8 mouse cellular contexts compared by ENCODE assay signal in genomic region chr2:37338497-37339187, GRCm38 (mm10). TPM values are rescaled to one million over a fixed set of nuclear protein-coding genes. Genes with fewer than 3 reads are reported as not detected.
DNase-seq lines count a peak whose midpoint lies in the region; ATAC-seq and TF ChIP-seq lines count a peak whose summit lies in the region.

No protein-coding gene starts in this region.

- TF ChIP-seq CTCF in intestine, postnatal 0 days (IDR thresholded peaks at IDR 0.05; ENCODE audit: low read depth) = peak; percentile 74
- TF ChIP-seq CTCF in ES-Bruce4 (IDR thresholded peaks at IDR 0.05; ENCODE audit: low read depth, low read length) = peak; percentile 37
- peak; percentile 53 for TF ChIP-seq CTCF in bone marrow, adult 2 months (IDR thresholded peaks at IDR 0.05; ENCODE audit: control insufficient read depth, insufficient read depth, low read length)

- H3K4me3 ChIP-seq in intestine, postnatal 0 days (ENCODE audit: low read depth, low read length) = no peak overlapping the region
- H3K4me3 ChIP-seq in intestine, embryonic 15.5 days (replicated peaks) = no peak overlapping the region
- H3K4me3 ChIP-seq in ES-Bruce4 (ENCODE audit: low read depth, low read length) = no peak overlapping the region
- no peak overlapping the region for H3K4me3 ChIP-seq in bone marrow, adult 2 months (replicated peaks; ENCODE audit: control insufficient read depth, low read depth, low read length)
- H3K4me3 ChIP-seq in midbrain, embryonic 14.5 days (replicated peaks; ENCODE audit: low read depth, low read length) = no peak overlapping the region

- no peak for TF ChIP-seq POLR2A in ES-Bruce4 (IDR thresholded peaks at IDR 0.05; ENCODE audit: insufficient read depth, low read length)
- TF ChIP-seq POLR2A in bone marrow, adult 2 months (IDR thresholded peaks at IDR 0.05; ENCODE audit: borderline replicate concordance, control insufficient read depth, low read depth, low read length) = no peak

- DNase-seq in forelimb bud, embryonic 11.5 days (ENCODE audit: low read depth, low spot score) = peak; percentile 43
- peak; percentile 41 to 61 for DNase-seq in left cerebral cortex, postnatal 10 days (ENCODE audit: extremely low spot score in 1 of 2, low spot score in 2 of 2)
- peak; percentile 81 for DNase-seq in midbrain, embryonic 14.5 days

- H3K36me3 ChIP-seq in intestine, postnatal 0 days (ENCODE audit: control insufficient read depth, insufficient read depth) = no peaks in the 10 kb centered on the region
- no peaks in the 10 kb centered on the region for H3K36me3 ChIP-seq in intestine, embryonic 15.5 days
- no peaks in the 10 kb centered on the region for H3K36me3 ChIP-seq in ES-Bruce4 (ENCODE audit: control insufficient read depth, insufficient read depth, low read length, poor library complexity, severe bottlenecking)
- H3K36me3 ChIP-seq in midbrain, embryonic 14.5 days (ENCODE audit: control insufficient read depth, insufficient read depth, low read length) = no peaks in the 10 kb centered on the region

- H3K4me1 ChIP-seq in intestine, postnatal 0 days (replicated peaks; ENCODE audit: control insufficient read depth, insufficient read depth, low read length) = no peaks in the 10 kb centered on the region
- H3K4me1 ChIP-seq in intestine, embryonic 15.5 days (replicated peaks) = no peaks in the 10 kb centered on the region
- H3K4me1 ChIP-seq in ES-Bruce4 (ENCODE audit: control insufficient read depth, insufficient read depth, low read length) = no peaks in the 10 kb centered on the region
- H3K4me1 ChIP-seq in bone marrow, adult 2 months (ENCODE audit: control insufficient read depth, insufficient read depth, low read length) = no peaks in the 10 kb centered on the region
- H3K4me1 ChIP-seq in midbrain, embryonic 14.5 days (ENCODE audit: control insufficient read depth, insufficient read depth, low read length) = no peaks in the 10 kb centered on the region

- ATAC-seq in intestine, postnatal 0 days = no peak
- ATAC-seq in intestine, embryonic 15.5 days = no peak
- no peak for ATAC-seq in midbrain, embryonic 14.5 days (ENCODE audit: low FRiP score, low TSS enrichment)
- ATAC-seq in erythroblast, adult 5-6 weeks (replicated peaks; ENCODE audit: low FRiP score, poor library complexity, severe bottlenecking) = no peak; the same call in 1 of the 2 replicates

- 49% methylated on average over 10 of the region's 10 CpGs for WGBS in intestine, postnatal 0 days
- WGBS in intestine, embryonic 15.5 days = 58% methylated on average over 10 of the region's 10 CpGs
- WGBS in bone marrow, adult 2 months = 49% methylated on average over 10 of the region's 10 CpGs
- WGBS in midbrain, embryonic 14.5 days = 64% methylated on average over 10 of the region's 10 CpGs

- intact Hi-C loops in left cerebral cortex, postnatal 10 days (cut with DNase I) = loop anchor here (10.0 kb wide), 2 partner anchors 1124 to 1334 kb away; no protein-coding TSS in a partner anchor

- no peak overlapping the region for H3K27ac ChIP-seq in intestine, postnatal 0 days (ENCODE audit: low read depth, low read length)
- no peak overlapping the region for H3K27ac ChIP-seq in intestine, embryonic 15.5 days
- no peak overlapping the region for H3K27ac ChIP-seq in ES-Bruce4 (ENCODE audit: insufficient read depth, low read length)
- H3K27ac ChIP-seq in bone marrow, adult 2 months (ENCODE audit: control insufficient read depth, insufficient read depth, low read depth, low read length, poor library complexity) = no peak overlapping the region
- H3K27ac ChIP-seq in midbrain, embryonic 14.5 days (replicated peaks; ENCODE audit: low read depth, low read length) = no peak overlapping the region

- no peak for TF ChIP-seq EP300 in ES-Bruce4 (IDR thresholded peaks at IDR 0.05; ENCODE audit: insufficient read depth, low read depth, low read length)

- no peaks in the 10 kb centered on the region for H3K9me3 ChIP-seq in intestine, postnatal 0 days (ENCODE audit: control insufficient read depth)
- H3K9me3 ChIP-seq in intestine, embryonic 15.5 days = no peaks in the 10 kb centered on the region
- 0 out of 2 replicates have a peak, but pooled peaks cover 5% of the 10 kb centered on the region for H3K9me3 ChIP-seq in ES-Bruce4 (replicated peaks; ENCODE audit: control insufficient read depth, insufficient read depth, low read length, poor library complexity, severe bottlenecking)
- H3K9me3 ChIP-seq in midbrain, embryonic 14.5 days (ENCODE audit: control insufficient read depth, low read length) = no peaks in the 10 kb centered on the region

- no peak overlapping the region for H3K4me2 ChIP-seq in intestine, postnatal 0 days (replicated peaks; ENCODE audit: low read depth)
- no peak overlapping the region for H3K4me2 ChIP-seq in intestine, embryonic 15.5 days (replicated peaks)
- H3K4me2 ChIP-seq in midbrain, embryonic 14.5 days (ENCODE audit: low read length) = no peak overlapping the region

- H3K9ac ChIP-seq in intestine, postnatal 0 days (ENCODE audit: low read depth, low read length) = no peak overlapping the region
- no peak overlapping the region for H3K9ac ChIP-seq in intestine, embryonic 15.5 days
- H3K9ac ChIP-seq in ES-Bruce4 (ENCODE audit: low read depth, poor library complexity, severe bottlenecking) = no peak overlapping the region
- H3K9ac ChIP-seq in midbrain, embryonic 14.5 days (replicated peaks; ENCODE audit: low read length) = no peak overlapping the region

- H3K27me3 ChIP-seq in intestine, postnatal 0 days (replicated peaks; ENCODE audit: control insufficient read depth, insufficient read depth, low read length) = no peaks in the 10 kb centered on the region
- H3K27me3 ChIP-seq in intestine, embryonic 15.5 days (replicated peaks) = no peaks in the 10 kb centered on the region
- no peaks in the 10 kb centered on the region for H3K27me3 ChIP-seq in ES-Bruce4 (ENCODE audit: control insufficient read depth, insufficient read depth, low read length, poor library complexity, severe bottlenecking)
- H3K27me3 ChIP-seq in midbrain, embryonic 14.5 days (ENCODE audit: control insufficient read depth, insufficient read depth, low read length) = no peaks in the 10 kb centered on the region

RNA-seq across cellular contexts. Expression of gene Olfr368, which starts 12.3 kb away (rescaled TPM):
- not detected in 2 replicates for polyA plus RNA-seq in intestine, postnatal 0 days (2015; fragmentation: Nextera tagmentation; extraction: Ambion mirVana)
- polyA plus RNA-seq in intestine, embryonic 15.5 days (2015; fragmentation: Nextera tagmentation; extraction: Ambion mirVana) = not detected in 2 replicates
- not detected in 2 replicates for polyA plus RNA-seq in ES-Bruce4 (2011; ENCODE audit: insufficient read depth, insufficient read length, low read depth, missing spikeins)
- not detected in 2 replicates for polyA plus RNA-seq in bone marrow, adult 2 months (2011; ENCODE audit: insufficient read depth, insufficient read length, low replicate concordance, missing spikeins)
- not detected for total RNA-seq in left cerebral cortex, postnatal 10 days (2021)
- polyA plus RNA-seq in midbrain, embryonic 14.5 days (2014; fragmentation: Nextera tagmentation; extraction: Ambion mirVana) = not detected in 2 replicates
- total RNA-seq in erythroblast, adult 5-6 weeks (2015; ENCODE audit: low replicate concordance) = not detected in 2 replicates
- total RNA-seq in erythroblast, adult 5-6 weeks (2017; ENCODE audit: low replicate concordance) = not detected in 2 replicates

RNA-seq across cellular contexts. Expression of gene Pdcl, which starts 20.5 kb away (rescaled TPM):
- 25.2 and 26.5 TPM in 2 replicates for polyA plus RNA-seq in intestine, postnatal 0 days (2015; fragmentation: Nextera tagmentation; extraction: Ambion mirVana)
- 31.8 and 36.8 TPM in 2 replicates for polyA plus RNA-seq in intestine, embryonic 15.5 days (2015; fragmentation: Nextera tagmentation; extraction: Ambion mirVana)
- 138 TPM in 2 replicates for polyA plus RNA-seq in ES-Bruce4 (2011; ENCODE audit: insufficient read depth, insufficient read length, low read depth, missing spikeins)
- 7.9 and 28.4 TPM in 2 replicates for polyA plus RNA-seq in bone marrow, adult 2 months (2011; ENCODE audit: insufficient read depth, insufficient read length, low replicate concordance, missing spikeins)
- total RNA-seq in left cerebral cortex, postnatal 10 days (2021) = 10 to 100 TPM; 26.4 to 27.5 TPM
- 59.2 and 77.6 TPM in 2 replicates for polyA plus RNA-seq in midbrain, embryonic 14.5 days (2014; fragmentation: Nextera tagmentation; extraction: Ambion mirVana)
- 9.0 and 19.4 TPM in 2 replicates for total RNA-seq in erythroblast, adult 5-6 weeks (2015; ENCODE audit: low replicate concordance)
- total RNA-seq in erythroblast, adult 5-6 weeks (2017; ENCODE audit: low replicate concordance) = 19.6 and 24.3 TPM in 2 replicates
